Mouse (Mus musculus) bone marrow macrophage, adult 2 months (primary cell): ENCODE data around the gene Eif4e. TPM values are rescaled to one million over a fixed set of nuclear protein-coding genes. Genes with fewer than 3 reads are reported as not detected.

ENCODE experiments used
- H3K27ac ChIP-seq: 2 replicates; pipeline ENCODE4 v1.5.1; 2012; ENCODE audit warnings: low read depth, low read length; ENCODE audit not compliant: insufficient read depth
- H3K4me1 ChIP-seq: 2 replicates; pipeline ENCODE4 v1.6.1; 2012; ENCODE audit warnings: low read length; ENCODE audit not compliant: control insufficient read depth, insufficient read depth
- H3K4me3 ChIP-seq: 2 replicates; pipeline ENCODE4 v1.5.1; 2012; ENCODE audit warnings: mild to moderate bottlenecking, low read length, moderate library complexity; ENCODE audit not compliant: insufficient read depth
- CTCF ChIP-seq: IDR thresholded peaks from 2 replicates; pipeline ENCODE4 v1.5.1; 2012; ENCODE audit warnings: low read depth, mild to moderate bottlenecking, low read length, moderate library complexity
- POLR2A ChIP-seq: IDR thresholded peaks from 2 replicates; pipeline ENCODE4 v1.6.1; 2012; ENCODE audit warnings: mild to moderate bottlenecking, low read depth, low read length, borderline replicate concordance
- polyA plus RNA-seq: library from polyadenylated mRNA; stranded (reverse); fragments of >200 nt; gene quantifications from 2 replicates; pipeline ENCODE4 v1.2.4, GENCODE M21; 2012; ENCODE audit not compliant: missing spikeins, insufficient read depth, insufficient read length

The Eif4e gene
- polyA plus RNA-seq, 1 experiment, result 102 TPM

- Histone ChIP-seq H3K4me3 (no peak overlapping the region), H3K4me1 (peaks cover 30% of the 10 kb centered on the region), H3K27ac (peak overlapping the region; percentile 44)
- TF ChIP-seq POLR2A (no peak), CTCF (no peak)
These were observed 30.5 kb upstream of the Eif4e start for GRCm38 (mm10) chr3:138495166-138496145.

DNA sequence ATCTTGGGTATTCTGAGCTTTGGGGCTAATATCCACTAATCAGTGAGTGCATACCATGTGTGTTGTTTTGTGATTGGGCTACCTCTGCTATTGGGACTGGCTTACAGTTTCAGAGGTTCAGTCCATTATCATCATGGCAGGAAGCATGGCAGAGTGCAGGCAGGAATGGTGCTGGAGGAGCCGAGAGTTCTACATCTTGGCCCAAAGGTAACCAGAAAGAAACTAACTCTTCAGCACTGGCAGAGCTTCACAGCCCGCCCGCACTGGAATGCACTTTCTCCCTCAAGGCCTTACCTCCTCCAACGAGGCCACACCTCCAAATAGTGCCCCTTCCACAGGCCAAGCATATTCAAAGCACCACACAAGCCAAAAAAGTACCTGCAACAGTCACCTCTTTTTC, 27.2 kb upstream of the Eif4e start:
- no peak for TF ChIP-seq POLR2A
- TF ChIP-seq CTCF, result no peak
- H3K4me3 ChIP-seq, result no peak overlapping the region
- H3K27ac ChIP-seq, result no peak overlapping the region
- H3K4me1 ChIP-seq, result peaks cover 25% of the 10 kb centered on the region

DNA sequence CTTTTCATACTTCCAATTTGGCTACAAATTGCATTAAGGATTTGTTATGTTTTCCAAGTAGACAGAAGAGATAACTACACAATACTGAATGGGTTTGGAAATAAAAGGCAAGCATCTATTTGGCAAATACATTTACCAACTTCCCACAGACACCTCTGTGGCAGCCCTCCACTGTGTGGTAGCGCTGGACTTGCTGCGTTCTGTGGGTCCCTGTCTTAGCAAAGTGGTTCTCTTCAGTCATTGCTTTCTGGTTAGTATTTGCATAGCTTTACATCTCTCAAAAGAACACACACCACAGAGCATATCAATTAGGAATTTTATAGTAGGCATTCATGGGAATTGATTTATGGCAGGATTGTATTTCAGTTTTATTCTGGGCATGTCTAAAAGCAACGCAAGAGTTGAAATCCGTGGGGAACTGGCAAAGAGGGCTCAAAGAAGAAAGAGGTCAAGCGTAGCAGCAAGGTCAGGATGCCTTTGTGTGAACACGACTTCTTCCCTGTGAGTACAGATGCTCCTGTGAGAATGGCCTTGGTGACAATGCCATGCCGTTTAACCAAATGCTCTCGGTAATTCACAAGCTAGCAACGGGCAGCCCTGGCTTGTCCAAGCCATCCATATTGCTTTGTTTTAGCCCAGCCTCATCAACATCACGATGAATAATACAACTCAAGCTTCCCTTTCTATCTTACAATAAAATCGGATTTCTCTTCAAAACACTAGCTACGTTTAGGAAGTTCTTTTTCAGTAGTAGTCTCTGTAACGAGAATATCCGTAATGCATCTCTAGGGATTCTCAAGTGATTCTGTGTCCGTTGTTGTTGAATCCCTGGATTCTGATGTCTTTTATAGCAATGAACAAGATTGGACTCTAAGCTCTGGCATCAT, 25.9 kb upstream of the Eif4e start:
- TF ChIP-seq POLR2A, result no peak
- TF ChIP-seq CTCF, result no peak
- H3K4me1 ChIP-seq, result peaks cover 14% of the 10 kb centered on the region
- no peak overlapping the region for H3K4me3 ChIP-seq
- H3K27ac ChIP-seq, result no peak overlapping the region

DNA sequence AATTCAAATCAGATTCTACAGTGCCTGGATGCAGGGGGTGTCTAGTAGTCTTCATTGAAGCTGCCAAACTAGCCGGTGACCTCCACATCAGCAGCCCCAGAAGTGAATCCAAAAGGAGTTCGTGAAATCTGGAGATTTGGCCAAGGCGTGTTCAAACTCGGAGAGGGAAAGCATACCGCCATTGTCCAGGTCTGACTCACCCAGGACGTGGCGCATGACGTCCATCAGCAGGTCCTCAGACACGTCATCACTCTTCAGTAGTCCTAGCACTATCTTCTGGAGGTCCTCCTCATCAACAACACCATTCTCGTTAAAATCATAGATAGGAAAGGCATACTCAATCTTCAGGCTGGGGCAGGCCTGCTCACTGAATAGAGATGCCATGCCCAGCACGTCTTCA, 22.2 kb upstream of the Eif4e start:
- Histone ChIP-seq H3K4me1 (peaks cover under 1% of the 10 kb centered on the region), H3K4me3 (no peak overlapping the region), H3K27ac (no peak overlapping the region)
- TF ChIP-seq CTCF, result no peak

GRCm38 (mm10) chr3:138506749-138507148, 19.2 kb upstream of the Eif4e start:
- no peak overlapping the region for H3K4me3 ChIP-seq
- no peak overlapping the region for H3K27ac ChIP-seq
- TF ChIP-seq POLR2A (no peak), CTCF (peak; percentile 26; the same call in 1 of the 2 replicates)
- H3K4me1 ChIP-seq, result no peaks in the 10 kb centered on the region

- peaks cover 12% of the 10 kb centered on the region for H3K4me1 ChIP-seq
- TF ChIP-seq POLR2A (no peak), CTCF (no peak)
These were observed 16.4 kb upstream of the Eif4e start for GRCm38 (mm10) chr3:138509581-138509980.

DNA sequence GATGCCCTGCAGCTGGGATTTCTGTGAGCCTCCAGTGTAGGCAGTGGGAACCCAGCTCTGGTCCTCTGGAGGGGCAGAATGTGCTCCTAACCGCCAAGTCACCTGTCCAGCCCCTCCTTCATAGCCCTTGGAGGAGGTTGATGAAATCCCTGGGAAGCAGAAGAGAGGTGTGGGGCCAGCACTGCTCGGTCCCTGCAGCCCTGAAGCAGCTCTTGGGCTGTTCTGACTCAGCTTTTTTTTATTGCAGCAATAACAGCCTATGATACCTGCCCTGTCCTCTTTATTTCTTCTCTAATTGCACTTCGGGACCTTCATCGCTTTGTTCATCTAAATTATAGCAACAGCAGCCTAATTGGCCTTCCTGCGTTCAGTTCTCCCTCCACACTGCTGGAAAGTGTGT, 15.5 kb upstream of the Eif4e start:
- Histone ChIP-seq H3K27ac (no peak overlapping the region), H3K4me3 (no peak overlapping the region), H3K4me1 (peaks cover 12% of the 10 kb centered on the region)
- no peak for TF ChIP-seq POLR2A
- no peak for TF ChIP-seq CTCF

More at GRCm38 (mm10) chr3:138509581-138509980, 16.4 kb upstream of the Eif4e start:
- H3K4me3 ChIP-seq, result no peak overlapping the region
- no peak overlapping the region for H3K27ac ChIP-seq

DNA sequence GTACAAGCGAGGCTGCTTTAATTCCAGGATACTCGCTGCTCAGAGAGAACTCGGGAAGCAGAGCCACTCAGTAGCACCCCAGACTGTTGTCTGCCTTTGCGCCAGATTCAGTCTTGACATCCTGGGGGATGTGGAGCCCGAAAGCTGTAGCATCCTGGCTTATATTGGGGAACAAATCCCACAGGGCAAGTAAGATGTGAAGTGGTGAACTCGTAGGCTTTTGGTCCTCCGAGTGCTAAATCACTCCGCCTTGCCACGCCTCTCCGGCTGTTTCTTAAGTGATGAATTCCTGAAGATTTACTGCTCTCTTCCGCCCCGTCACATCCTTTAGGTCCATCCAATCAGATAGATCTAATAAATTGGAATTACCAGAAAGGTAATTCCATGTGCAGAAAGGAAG, 12.7 kb upstream of the Eif4e start:
- Histone ChIP-seq H3K4me3 (no peak overlapping the region), H3K4me1 (peaks cover 12% of the 10 kb centered on the region), H3K27ac (no peak overlapping the region)
- TF ChIP-seq CTCF (no peak), POLR2A (no peak)

DNA sequence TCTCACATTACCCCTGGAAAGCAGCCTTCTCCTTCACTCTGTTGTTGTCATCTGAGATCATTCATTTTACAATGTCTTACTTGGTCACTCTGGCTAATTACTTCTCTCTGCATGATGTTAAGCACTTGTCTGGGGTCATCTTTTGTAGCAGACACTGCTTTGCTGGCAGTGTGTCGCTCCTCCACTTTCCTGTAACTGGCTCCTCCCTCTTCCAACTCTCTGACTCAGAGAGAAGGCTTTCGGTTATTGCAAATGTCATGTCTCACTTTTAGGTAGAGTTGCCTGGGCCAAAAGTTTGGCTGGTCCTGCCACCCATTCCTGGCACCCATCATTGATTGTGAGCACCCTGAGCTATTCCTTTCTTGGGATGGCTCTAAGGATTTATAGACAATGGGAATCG, 11.2 kb upstream of the Eif4e start:
- no peak for TF ChIP-seq POLR2A
- no peak for TF ChIP-seq CTCF
- H3K27ac ChIP-seq, result no peak overlapping the region

DNA sequence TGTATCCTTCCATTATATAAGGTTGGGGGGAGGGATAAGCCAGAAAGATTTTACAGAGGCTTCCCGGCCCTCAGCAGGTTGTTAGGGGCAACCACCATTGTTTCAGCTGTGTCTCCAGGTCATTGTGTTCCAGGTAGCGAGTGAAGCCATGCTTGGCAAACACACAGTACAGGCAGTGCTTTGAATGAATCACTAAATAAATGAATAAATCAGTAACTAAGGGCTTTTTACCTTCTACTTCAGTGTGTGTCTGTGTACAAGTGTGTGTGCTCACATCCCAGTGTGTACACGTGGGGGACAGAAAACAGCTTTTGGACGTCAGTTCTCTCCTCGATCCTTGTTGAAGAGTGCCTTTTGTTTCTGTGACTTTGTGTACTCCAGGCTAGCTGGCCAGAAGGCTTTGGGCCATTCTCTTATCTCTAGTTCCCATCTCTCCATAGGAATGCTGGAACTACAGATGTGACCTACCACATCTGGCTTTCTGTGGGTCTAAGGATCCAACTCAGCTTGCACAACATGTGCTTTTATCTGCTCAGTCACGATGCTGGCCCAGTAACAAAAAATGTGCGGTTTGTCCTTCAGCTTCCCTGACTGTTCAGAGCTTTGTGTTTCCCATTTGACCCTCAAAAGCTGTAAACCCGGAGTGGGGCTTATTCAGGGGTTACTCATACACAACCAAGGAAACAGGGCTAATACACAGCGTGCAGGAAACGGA, 10.2 kb upstream of the Eif4e start:
- TF ChIP-seq POLR2A (no peak), CTCF (no peak)
- no peak overlapping the region for H3K4me3 ChIP-seq
- peaks cover 30% of the 10 kb centered on the region for H3K4me1 ChIP-seq
- H3K27ac ChIP-seq, result no peak overlapping the region

More for the DNA sequence above, 11.2 kb upstream of the Eif4e start:
- no peak overlapping the region for H3K4me3 ChIP-seq
- H3K4me1 ChIP-seq, result peaks cover 21% of the 10 kb centered on the region
